Mouse (Mus musculus) brain, embryonic 14.5 days (tissue): ENCODE results near the gene Mcm5. TPM values are rescaled to one million over a fixed set of nuclear protein-coding genes. Genes with fewer than 3 reads are reported as not detected.

Experiments used
- DNase-seq: peaks from one replicate; pipeline ENCODE4 v3.0.0-alpha.2; 2011; ENCODE audit warnings: low read depth
- CTCF ChIP-seq: fragments of 200-500 bp; IDR thresholded peaks from 2 replicates; pipeline ENCODE4 v1.5.1; 2012; ENCODE audit warnings: inconsistent platforms, mild to moderate bottlenecking, moderate library complexity, borderline replicate concordance; ENCODE audit not compliant: insufficient read depth, insufficient read length; ENCODE audit errors: extremely low read depth
- POLR2A ChIP-seq: fragments of 200-500 bp; IDR thresholded peaks from 2 replicates; pipeline ENCODE4 v1.6.1; 2012; ENCODE audit warnings: mild to moderate bottlenecking, inconsistent platforms, borderline replicate concordance; ENCODE audit not compliant: poor library complexity, insufficient read depth, insufficient read length, severe bottlenecking; ENCODE audit errors: extremely low read depth
- polyA plus RNA-seq: library from polyadenylated mRNA; depleted of rRNA; stranded (reverse); fragments of >200 nt; gene quantifications from 2 replicates; pipeline ENCODE4 v1.2.3, GENCODE M21; 2012

Mcm5 gene
- polyA plus RNA-seq, 1 experiment = 53.3 TPM

GRCm38 (mm10) chr8:75082181-75082805 is 27.1 kb upstream of the Mcm5 start:
- TF ChIP-seq CTCF (no peak), POLR2A (no peak)

GRCm38 (mm10) chr8:75083846-75084245 is 25.5 kb upstream of the Mcm5 start:
- TF ChIP-seq POLR2A (no peak), CTCF (no peak)
- DNase-seq = peak; percentile 94

More at GRCm38 (mm10) chr8:75082181-75082805, 27.1 kb upstream of the Mcm5 start:
- no peak for DNase-seq

GRCm38 (mm10) chr8:75084382-75085064 is 24.8 kb upstream of the Mcm5 start:
- TF ChIP-seq POLR2A (no peak), CTCF (no peak)

GRCm38 (mm10) chr8:75086002-75086401 is 23.4 kb upstream of the Mcm5 start:
- no peak for DNase-seq
- TF ChIP-seq POLR2A (no peak), CTCF (no peak)

More at GRCm38 (mm10) chr8:75084382-75085064, 24.8 kb upstream of the Mcm5 start:
- DNase-seq = no peak

- no peak for DNase-seq
- no peak for TF ChIP-seq POLR2A
- TF ChIP-seq CTCF = no peak
Measured at GRCm38 (mm10) chr8:75087127-75087526, 22.2 kb upstream of the Mcm5 start.

GRCm38 (mm10) chr8:75088989-75089881 is 20.1 kb upstream of the Mcm5 start:
- no peak for TF ChIP-seq CTCF
- TF ChIP-seq POLR2A = no peak
- DNase-seq = peak; percentile 92

GRCm38 (mm10) chr8:75090781-75091365 is 18.5 kb upstream of the Mcm5 start:
- TF ChIP-seq POLR2A (no peak), CTCF (no peak)
- DNase-seq = no peak

- DNase-seq = peak; percentile 95
- TF ChIP-seq CTCF = no peak
- TF ChIP-seq POLR2A = no peak
Measured at GRCm38 (mm10) chr8:75093399-75094156, 15.8 kb upstream of the Mcm5 start, which contains the start of gene Hmox1. Gene Hmox1 (plus strand): TSS chr8:75093621.

- DNase-seq = no peak
- TF ChIP-seq POLR2A (no peak), CTCF (no peak)
Measured at GRCm38 (mm10) chr8:75102956-75103355, 6.4 kb upstream of the Mcm5 start.

- DNase-seq = no peak
- TF ChIP-seq POLR2A = no peak
- no peak for TF ChIP-seq CTCF
Measured at GRCm38 (mm10) chr8:75103376-75103878, 5.9 kb upstream of the Mcm5 start.
